Mouse (Mus musculus): ENCODE results near the gene Vmp1.

DNA sequence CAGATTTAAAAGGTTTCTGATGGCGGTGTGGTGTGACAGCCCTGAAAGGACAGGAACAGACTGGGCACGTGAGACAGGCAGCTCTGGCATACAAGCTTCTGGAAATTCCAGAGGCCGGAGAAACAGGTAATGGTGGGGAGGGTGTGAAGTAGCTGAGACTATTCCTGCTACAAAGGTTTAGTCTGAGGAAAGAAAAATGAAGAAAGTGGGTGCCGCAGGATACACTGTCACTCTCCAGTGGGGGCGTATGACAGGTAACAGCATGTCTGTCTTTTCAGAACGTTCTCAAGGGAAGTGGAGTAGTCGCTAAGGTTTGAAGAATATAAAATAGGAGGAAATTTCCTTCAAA, 83.5 kb downstream of the Vmp1 start:
- TF ChIP-seq CTCF (conservative IDR thresholded peaks at IDR 0.05; ENCODE audit: insufficient read depth, insufficient read length, low read depth, low read length): no peak
- TF ChIP-seq POLR2A (IDR thresholded peaks at IDR 0.05; ENCODE audit: low read depth, low read length): no peak
